Comparison of ENCODE assay signal across 21 mouse cellular contexts in genomic region chr9:44982531-44982930, GRCm38 (mm10). TPM values are rescaled to one million over a fixed set of nuclear protein-coding genes. Genes with fewer than 3 reads are reported as not detected.
"Had no signal": no experiment of that assay in that cellular context is flagged by ENCODE, and none has a peak within 500 bp of the region (broad histone marks: within the 10 kb centered on the region; RNA-seq: fewer than 3 reads in every experiment).

No protein-coding gene starts in this region.

- DNase-seq: kidney, adult 2 months; kidney, postnatal 25 days; layer of hippocampus, postnatal 36 days; lung, embryonic 14.5 days; lung, postnatal 10 days; right cerebral cortex, adult 18-20 months; spleen, adult 18-20 months had no signal

- ATAC-seq: intestine, embryonic 15.5 days; liver, embryonic 12.5 days had no signal

- H3K4me1 ChIP-seq: intestine, embryonic 15.5 days; midbrain, embryonic 12.5 days; neural tube, embryonic 15.5 days had no signal

- H3K36me3 ChIP-seq: intestine, embryonic 15.5 days; limb, embryonic 15.5 days; liver, embryonic 12.5 days; midbrain, embryonic 12.5 days; neural tube, embryonic 15.5 days had no signal

- H3K4me3 ChIP-seq: intestine, embryonic 15.5 days; limb, embryonic 15.5 days; liver, embryonic 12.5 days; megakaryocyte, embryonic 14.5 days; midbrain, embryonic 12.5 days; neural tube, embryonic 15.5 days had no signal

- H3K27me3 ChIP-seq: intestine, embryonic 15.5 days; limb, embryonic 15.5 days; midbrain, embryonic 12.5 days had no signal

- H3K9ac ChIP-seq: intestine, embryonic 15.5 days; limb, embryonic 15.5 days; liver, embryonic 12.5 days; lung, embryonic 14.5 days; midbrain, embryonic 12.5 days; neural tube, embryonic 15.5 days had no signal

- H3K27ac ChIP-seq: intestine, embryonic 15.5 days; limb, embryonic 15.5 days; liver, embryonic 12.5 days; macrophage; midbrain, embryonic 12.5 days; neural tube, embryonic 15.5 days had no signal

- H3K4me2 ChIP-seq: intestine, embryonic 15.5 days; limb, embryonic 15.5 days; liver, embryonic 12.5 days; lung, embryonic 14.5 days; midbrain, embryonic 12.5 days; neural tube, embryonic 15.5 days had no signal

- H3K9me3 ChIP-seq: intestine, embryonic 15.5 days; limb, embryonic 15.5 days; liver, embryonic 12.5 days; megakaryocyte, embryonic 14.5 days; midbrain, embryonic 12.5 days; neural tube, embryonic 15.5 days had no signal

RNA-seq across cellular contexts. Expression of gene Cd3d, which starts 0.9 kb away (rescaled TPM):
- total RNA-seq: layer of hippocampus, postnatal 36 days; left cerebral cortex, adult 8-10 months; left cerebral cortex, postnatal 25 days; midbrain, postnatal 0 days had no signal
- polyA plus RNA-seq: intestine, embryonic 15.5 days; kidney, embryonic 16.5 days; limb, embryonic 11.5 days; liver, embryonic 12.5 days; lung, embryonic 14.5 days; midbrain, embryonic 12.5 days; midbrain, postnatal 0 days; neural tube, embryonic 11.5 days; neural tube, embryonic 15.5 days had no signal

RNA-seq across cellular contexts. Expression of gene Cd3g, which starts 2.3 kb away (rescaled TPM):
- total RNA-seq: layer of hippocampus, postnatal 36 days; left cerebral cortex, adult 8-10 months; left cerebral cortex, postnatal 25 days; midbrain, postnatal 0 days had no signal
- polyA plus RNA-seq: kidney, embryonic 16.5 days; liver, embryonic 12.5 days; midbrain, embryonic 12.5 days; midbrain, postnatal 0 days; neural tube, embryonic 11.5 days; neural tube, embryonic 15.5 days had no signal

RNA-seq across cellular contexts. Expression of gene Cd3e, which starts 26.9 kb away (rescaled TPM):
- total RNA-seq: layer of hippocampus, postnatal 36 days; left cerebral cortex, postnatal 25 days; midbrain, postnatal 0 days had no signal
- polyA plus RNA-seq: kidney, embryonic 16.5 days; limb, embryonic 11.5 days; liver, embryonic 12.5 days; liver, embryonic 16.5 days; lung, embryonic 14.5 days; macrophage; midbrain, embryonic 12.5 days; neural tube, embryonic 11.5 days had no signal

RNA-seq across cellular contexts. Expression of gene Mpzl2, which starts 57.1 kb away (rescaled TPM):
- polyA plus RNA-seq: macrophage had no signal
